Mouse (Mus musculus): ENCODE measurements around the gene Il12a.
A peak's percentile ranks its signal among the peaks of the same experiment; 100 is the strongest.

Gene Il12a

DNA sequence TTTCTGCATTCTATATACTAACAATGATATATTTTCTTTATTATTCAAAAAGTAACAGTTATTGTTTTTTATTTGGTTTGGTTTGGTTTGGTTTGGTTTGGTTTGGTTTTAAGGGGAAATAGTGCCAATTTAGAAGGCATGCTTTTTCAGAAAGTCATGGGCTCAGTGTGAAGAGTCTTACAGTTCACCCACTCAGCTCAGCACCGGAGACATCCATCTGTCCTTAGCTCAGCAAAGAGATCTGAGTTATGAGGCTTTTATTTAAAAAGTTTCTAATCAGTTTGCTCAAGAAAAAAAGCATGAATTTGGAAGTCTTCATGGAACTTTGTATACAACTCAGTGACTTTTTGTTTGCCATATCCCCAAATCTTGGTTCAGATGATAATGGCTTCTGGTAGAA is 6.2 kb upstream of the Il12a start:
- DNase-seq (ENCODE audit: low spot score in 2 of 2) = no peak

- DNase-seq (ENCODE audit: low spot score in 2 of 2) = peak in 1 of 2 experiments; percentile 31
Measured at GRCm38 (mm10) chr3:68686852-68687560, 3.4 kb upstream of the Il12a start.

- no peak for DNase-seq (ENCODE audit: low spot score in 2 of 2)
Measured at GRCm38 (mm10) chr3:68689346-68689745, 1.1 kb upstream of the Il12a start.

GRCm38 (mm10) chr3:68691100-68691778 is 795 bp downstream of the Il12a start:
- no peak for DNase-seq (ENCODE audit: low spot score in 2 of 2)

GRCm38 (mm10) chr3:68691938-68692599 is 1.6 kb downstream of the Il12a start:
- no peak for DNase-seq (ENCODE audit: low spot score in 2 of 2)

GRCm38 (mm10) chr3:68692600-68693225 is 2.3 kb downstream of the Il12a start:
- DNase-seq (ENCODE audit: low spot score in 2 of 2) = no peak

- DNase-seq (ENCODE audit: low spot score in 2 of 2) = peak; percentile 64 to 66
Measured at GRCm38 (mm10) chr3:68693441-68694048, 3.1 kb downstream of the Il12a start.

- no peak for DNase-seq (ENCODE audit: low spot score in 2 of 2)
Measured at GRCm38 (mm10) chr3:68695321-68695720, 4.9 kb downstream of the Il12a start.

DNA sequence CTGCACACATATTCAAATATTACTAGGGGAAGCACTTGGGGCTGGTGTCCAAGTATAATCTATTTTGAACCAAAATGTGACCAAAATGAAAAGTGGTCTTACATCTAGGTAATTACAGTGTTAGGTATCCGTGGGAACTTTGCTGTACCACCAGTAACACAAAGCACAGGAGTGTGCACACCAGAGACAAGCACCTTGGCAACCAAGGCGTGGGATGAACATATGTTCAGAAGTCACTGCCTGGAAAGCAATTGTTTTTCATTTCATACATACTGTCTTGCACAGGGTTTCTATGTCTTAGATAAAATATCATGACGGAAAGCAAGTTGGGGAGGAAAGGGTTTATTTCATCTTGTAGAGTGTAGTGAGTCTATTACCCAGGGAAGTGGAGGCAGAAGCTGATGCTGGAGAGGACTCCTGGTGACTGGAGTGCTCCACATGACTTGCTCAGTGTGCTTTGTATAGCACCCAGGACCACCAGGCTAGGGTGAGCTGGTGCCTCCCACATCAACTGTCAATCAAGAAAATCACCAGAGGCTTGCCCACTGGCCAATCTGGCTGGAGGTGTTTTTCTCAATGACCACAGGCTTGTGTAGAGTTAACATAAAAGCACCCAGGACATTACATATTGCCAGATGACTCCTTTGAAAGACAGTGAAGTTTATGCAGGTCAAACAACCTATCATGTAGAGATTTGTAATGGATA is 6.2 kb downstream of the Il12a start:
- DNase-seq (ENCODE audit: low spot score in 2 of 2) = no peak

- no peak for DNase-seq (ENCODE audit: low spot score in 2 of 2)
Measured at GRCm38 (mm10) chr3:68698601-68699000, 8.2 kb downstream of the Il12a start.

DNA sequence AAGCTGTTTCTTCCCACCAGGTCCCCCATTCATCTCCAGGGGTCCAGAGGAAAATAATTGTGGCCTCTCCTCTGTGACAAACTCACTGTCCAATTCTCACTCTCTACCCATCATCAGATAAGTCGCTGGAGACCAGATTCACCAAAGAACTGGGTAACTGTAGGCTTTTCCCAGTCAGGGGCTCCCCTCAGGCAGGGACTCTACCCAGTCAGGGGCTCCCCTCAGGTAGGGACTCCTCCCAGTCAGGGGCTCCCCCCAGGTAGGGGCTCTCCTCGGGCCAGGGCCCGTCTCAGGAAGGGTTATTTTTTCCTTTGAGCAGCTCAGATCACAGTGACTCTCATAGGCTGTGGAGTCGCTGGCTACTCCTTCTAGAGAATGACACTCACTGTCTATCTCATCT is 9.6 kb downstream of the Il12a start:
- no peak for DNase-seq (ENCODE audit: low spot score in 2 of 2)

GRCm38 (mm10) chr3:68706307-68706706 is 15.9 kb downstream of the Il12a start:
- no peak for DNase-seq (ENCODE audit: low spot score in 2 of 2)

- peak in 1 of 2 experiments; percentile 42 for DNase-seq (ENCODE audit: low spot score in 2 of 2)
Measured at GRCm38 (mm10) chr3:68708230-68708629, 17.8 kb downstream of the Il12a start.

DNA sequence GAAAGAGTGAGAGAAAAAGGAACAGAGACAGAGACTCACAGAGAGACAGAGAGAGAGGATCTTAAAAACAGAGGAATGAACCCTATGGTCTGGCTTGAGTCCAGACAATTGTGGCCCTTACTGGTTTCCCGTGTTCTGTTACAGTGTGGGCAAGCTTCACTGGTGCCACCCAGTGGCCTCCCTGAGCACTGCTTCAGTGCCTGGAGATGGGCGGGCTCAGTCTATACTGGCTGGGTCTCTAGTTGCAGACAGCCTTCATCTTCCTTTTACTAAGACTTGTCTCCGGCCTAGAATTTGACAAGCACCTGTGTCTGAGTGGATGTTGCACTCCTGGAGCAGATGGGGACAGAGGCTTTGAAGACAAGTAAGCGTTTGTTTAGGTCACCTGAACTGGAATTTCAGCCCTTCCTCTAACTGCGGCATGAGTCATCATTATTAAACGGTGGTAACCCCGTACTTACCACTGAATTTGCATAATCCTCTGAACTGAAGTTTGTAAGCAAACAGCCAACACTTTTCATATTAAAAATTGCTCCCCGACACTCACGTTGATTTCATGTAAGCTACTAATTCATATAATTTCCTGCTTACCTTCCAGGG is 18.9 kb downstream of the Il12a start:
- peak; percentile 36 to 63 for DNase-seq (ENCODE audit: low spot score in 2 of 2)

DNA sequence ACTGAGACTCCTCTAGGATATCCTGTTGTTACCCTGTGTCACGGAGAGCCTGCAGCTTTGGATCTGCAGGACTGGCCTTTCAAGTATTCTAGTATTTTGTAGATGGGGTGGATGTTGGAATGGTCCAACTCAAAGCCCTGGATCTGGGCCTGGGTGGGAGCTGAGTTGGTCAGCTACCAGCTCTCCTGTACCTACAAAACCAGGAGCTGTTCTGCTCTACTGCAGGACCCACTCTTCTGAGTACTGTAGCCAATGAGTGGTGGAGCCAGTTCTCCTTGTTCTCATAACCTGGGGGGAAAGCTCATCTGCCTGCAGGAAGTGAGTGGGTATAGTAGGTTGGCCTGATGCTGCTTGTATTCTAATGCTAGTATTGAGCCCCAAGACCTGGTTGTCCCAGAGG is 20.0 kb downstream of the Il12a start:
- DNase-seq (ENCODE audit: low spot score in 2 of 2) = no peak

DNA sequence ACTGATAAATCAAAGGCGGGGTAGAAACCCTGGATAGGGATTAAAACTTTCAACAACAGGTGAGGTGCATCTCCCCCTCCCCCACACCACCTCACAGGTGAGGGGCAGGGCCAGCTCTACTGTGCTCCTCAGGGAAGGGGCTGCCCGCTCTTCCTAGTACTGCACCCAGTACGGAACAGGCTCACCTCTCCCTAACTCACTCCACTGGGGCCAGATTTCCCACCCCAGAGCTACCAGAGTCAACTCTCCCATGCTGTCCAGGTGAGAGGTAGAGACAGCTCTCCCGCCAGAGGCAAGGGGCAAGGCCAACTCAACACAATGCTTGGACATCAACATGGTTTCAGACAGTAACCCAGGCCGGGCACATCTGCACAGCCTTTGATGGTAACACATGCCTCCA is 21.1 kb downstream of the Il12a start:
- no peak for DNase-seq (ENCODE audit: low spot score in 2 of 2)

DNA sequence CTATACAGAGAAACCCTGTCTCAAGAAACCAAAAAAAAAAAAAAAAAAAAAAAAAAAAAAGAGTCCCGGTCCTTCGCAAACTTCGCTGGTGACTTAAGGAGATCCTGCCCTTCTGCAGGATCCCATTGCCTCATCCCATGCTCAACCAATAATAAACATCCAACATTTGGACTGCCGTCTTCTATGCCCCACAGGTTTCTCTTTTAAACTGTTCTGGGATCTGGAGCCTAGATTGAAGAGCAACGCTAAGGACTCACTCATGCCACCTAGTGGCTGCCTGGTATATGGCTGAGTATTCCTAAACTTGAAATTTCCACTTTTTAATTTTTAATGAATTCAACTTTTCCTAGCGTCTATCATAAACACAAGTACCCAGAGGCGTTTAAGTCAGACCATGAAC is 23.1 kb downstream of the Il12a start:
- peak in 1 of 2 experiments; percentile 54 for DNase-seq (ENCODE audit: low spot score in 2 of 2)

DNA sequence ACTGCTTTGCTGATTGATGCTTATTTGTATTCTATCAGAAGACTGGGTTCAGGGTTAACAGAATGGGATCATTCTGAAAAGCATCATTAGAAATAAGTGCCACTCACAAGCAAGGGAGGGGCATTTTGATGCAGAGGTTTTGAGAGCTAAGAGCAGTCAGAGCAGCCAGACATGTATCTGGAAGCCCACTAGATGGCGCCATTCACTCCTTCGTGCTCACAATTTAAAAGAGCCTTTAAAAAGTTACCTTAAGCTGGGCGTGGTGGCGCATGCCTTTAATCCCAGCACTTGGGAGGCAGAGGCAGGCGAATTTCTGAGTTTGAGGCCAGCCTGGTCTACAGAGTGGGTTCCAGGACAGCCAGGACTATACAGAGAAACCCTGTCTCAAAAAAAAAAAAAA is 26.9 kb downstream of the Il12a start:
- peak in 1 of 2 experiments; percentile 51 for DNase-seq (ENCODE audit: low spot score in 2 of 2)

- no peak for DNase-seq (ENCODE audit: low spot score in 2 of 2)
Measured at GRCm38 (mm10) chr3:68719229-68719819, 28.9 kb downstream of the Il12a start.

DNA sequence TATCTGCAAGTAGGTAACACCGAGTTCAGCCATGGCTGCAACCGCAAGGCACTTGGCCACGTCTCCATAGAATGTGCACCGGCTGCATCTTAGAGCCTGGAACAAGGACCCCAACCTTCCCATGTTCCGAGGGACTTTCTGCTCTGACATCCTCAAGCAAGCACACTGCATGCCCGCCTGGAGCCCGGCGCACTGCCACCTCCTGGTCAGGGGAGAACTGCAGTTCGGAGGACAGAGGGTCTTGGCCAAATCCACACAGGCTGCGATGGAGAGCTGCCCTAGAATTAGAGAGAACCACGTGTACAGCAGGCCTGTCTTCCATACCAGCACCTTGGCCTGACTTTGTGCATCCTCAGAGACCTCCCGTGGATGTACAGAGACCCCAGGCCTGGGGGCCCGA is 29.8 kb downstream of the Il12a start:
- peak in 1 of 2 experiments; percentile 41 for DNase-seq (ENCODE audit: low spot score in 2 of 2)
